Mouse (Mus musculus) embryonic facial prominence, embryonic 14.5 days (tissue): ENCODE data around the gene Rpp40. TPM values are rescaled to one million over a fixed set of nuclear protein-coding genes. Genes with fewer than 3 reads are reported as not detected.

Source experiments
- ATAC-seq: fragments of 200-750 bp; cut with Nextera tagmentation; 2 replicates; pipeline ENCODE4 v1.8.0; 2017; ENCODE audit warnings: low read depth, moderate number of reproducible peaks, moderate TSS enrichment
- DNase-seq: peaks from one replicate; pipeline ENCODE4 v3.0.0-alpha.2; 2015; ENCODE audit warnings: low spot score
- H3K27ac ChIP-seq: fragments of 300-500 bp; sonication (generic); replicated peaks from 2 replicates; pipeline ENCODE4 v1.5.1; 2014; ENCODE audit warnings: low read depth, mild to moderate bottlenecking, low read length, moderate library complexity
- H3K27me3 ChIP-seq: fragments of 300-500 bp; sonication (generic); replicated peaks from 2 replicates; pipeline ENCODE4 v1.6.1; 2014; ENCODE audit warnings: low read length; ENCODE audit not compliant: control insufficient read depth, insufficient read depth
- H3K36me3 ChIP-seq: fragments of 300-500 bp; sonication (generic); 2 replicates; pipeline ENCODE4 v1.6.1; 2014; ENCODE audit warnings: low read length, mixed read lengths; ENCODE audit not compliant: control insufficient read depth, insufficient read depth
- H3K4me1 ChIP-seq: fragments of 300-500 bp; sonication (generic); 2 replicates; pipeline ENCODE4 v1.6.1; 2014; ENCODE audit warnings: antibody characterized with exemption, low read length; ENCODE audit not compliant: control insufficient read depth, insufficient read depth
- H3K4me2 ChIP-seq: fragments of 300-500 bp; sonication (generic); 2 replicates; pipeline ENCODE4 v1.6.1; 2014; ENCODE audit warnings: low read depth, mild to moderate bottlenecking, low read length, moderate library complexity, mixed read lengths
- H3K4me3 ChIP-seq: fragments of 300-500 bp; sonication (generic); 2 replicates; pipeline ENCODE4 v1.5.1; 2014; ENCODE audit warnings: low read depth, mild to moderate bottlenecking, low read length
- H3K9ac ChIP-seq: fragments of 300-500 bp; sonication (generic); 2 replicates; pipeline ENCODE4 v1.6.1; 2014; ENCODE audit warnings: low read depth, mild to moderate bottlenecking, low read length, moderate library complexity, mixed read lengths
- H3K9me3 ChIP-seq: fragments of 300-500 bp; sonication (generic); 2 replicates; pipeline ENCODE4 v1.6.1; 2016; ENCODE audit warnings: low read length; ENCODE audit not compliant: control insufficient read depth
- WGBS: fragments of 180-500 bp; shearing (Covaris S2); extraction: QIAGEN DNeasy Blood & Tissue Kit; methylation state at CpG from one replicate; pipeline ENCODE4 v1.1.7; 2014; 5-methylcytosine and 5-hydroxymethylcytosine counted together
- polyA plus RNA-seq: library from polyadenylated mRNA; unstranded; fragments of >200 nt; fragmentation: Nextera tagmentation; extraction: Ambion mirVana; gene quantifications from 2 replicates; pipeline ENCODE4 v1.2.1, GENCODE M21; 2014

Gene Rpp40
- polyA plus RNA-seq: 18.6 and 20.0 TPM in 2 replicates

DNA sequence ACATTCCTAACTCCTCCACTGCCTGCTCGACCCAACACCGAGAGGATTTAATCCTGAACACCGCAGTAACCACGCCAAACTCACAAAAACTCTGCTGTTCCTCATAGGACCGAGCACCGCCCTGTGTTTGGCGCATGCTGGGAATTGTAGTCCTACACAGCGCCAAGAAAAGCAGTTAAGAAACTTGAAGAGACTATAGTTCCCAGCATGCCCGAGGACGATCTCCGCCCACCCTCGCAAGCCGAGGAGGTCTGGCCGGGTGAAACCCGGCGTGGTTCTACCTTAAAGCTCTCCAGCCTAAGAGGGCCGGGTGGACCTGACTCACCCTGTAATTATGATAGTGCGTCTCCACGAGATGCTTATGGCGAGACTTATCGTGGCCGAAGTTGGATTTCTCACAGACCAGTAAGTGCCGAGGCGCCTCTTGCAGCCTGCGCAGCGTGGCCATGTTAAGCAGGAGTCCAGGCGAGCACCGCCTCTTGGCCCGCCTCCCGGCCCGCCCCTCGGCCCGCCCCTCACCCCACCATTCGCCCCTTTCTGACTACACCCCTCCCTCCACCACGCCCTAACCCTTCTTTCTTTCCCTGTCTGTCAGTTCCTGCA lies at the start of gene Rpp40:
Gene Rpp40 (minus strand): TSS at position 481 of the 603 bp plus-strand sequence.
- H3K4me2 ChIP-seq: peak within 1 kb of the TSS; percentile 64
- H3K4me3 ChIP-seq: peak within 1 kb of the TSS; percentile 62
- WGBS: 1% methylated on average over 31 of the region's 35 CpGs
- no peaks in the 10 kb centered on the region for H3K9me3 ChIP-seq
- peak within 1 kb of the TSS; percentile 59 for H3K9ac ChIP-seq
- ATAC-seq (peak; percentile 100), DNase-seq (peak; percentile 98)
- H3K27ac ChIP-seq: no peak within 1 kb of the TSS
- H3K4me1 ChIP-seq: no peaks in the 10 kb centered on the region
- H3K36me3 ChIP-seq: no peaks in the 10 kb centered on the region
- H3K27me3 ChIP-seq: no peaks in the 10 kb centered on the region

DNA sequence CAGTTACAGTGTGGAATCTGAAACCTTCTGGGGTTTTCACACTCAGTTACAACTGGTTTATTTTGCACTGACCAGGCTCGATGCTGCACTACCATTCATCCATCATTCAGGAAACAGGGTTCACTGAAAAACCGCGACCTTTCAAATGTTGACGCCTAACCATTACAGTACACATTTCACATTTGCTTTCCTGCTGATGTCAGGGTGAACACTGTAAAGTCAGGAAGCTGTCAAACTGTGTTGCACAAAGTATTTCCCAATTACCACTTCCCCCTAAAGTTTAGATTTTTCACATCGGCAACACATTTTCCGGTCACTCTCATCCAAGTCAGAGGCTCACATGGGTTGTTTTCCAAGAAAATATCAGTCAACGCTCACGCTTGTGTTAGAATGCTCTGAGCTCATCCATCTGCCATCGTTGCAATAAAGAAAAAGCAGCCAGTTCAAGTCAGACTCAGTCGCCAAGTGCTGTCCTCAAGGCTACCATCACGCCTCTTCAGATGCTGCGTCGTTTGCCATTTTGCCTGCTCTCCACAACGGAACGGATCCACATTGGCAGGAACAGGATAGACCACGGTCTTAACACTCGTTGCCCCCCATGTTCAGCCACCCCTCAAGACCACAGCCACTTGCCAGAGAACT lies 43.8 kb upstream of the Rpp40 start:
- H3K9ac ChIP-seq: no peak overlapping the region
- no peak for ATAC-seq

DNA sequence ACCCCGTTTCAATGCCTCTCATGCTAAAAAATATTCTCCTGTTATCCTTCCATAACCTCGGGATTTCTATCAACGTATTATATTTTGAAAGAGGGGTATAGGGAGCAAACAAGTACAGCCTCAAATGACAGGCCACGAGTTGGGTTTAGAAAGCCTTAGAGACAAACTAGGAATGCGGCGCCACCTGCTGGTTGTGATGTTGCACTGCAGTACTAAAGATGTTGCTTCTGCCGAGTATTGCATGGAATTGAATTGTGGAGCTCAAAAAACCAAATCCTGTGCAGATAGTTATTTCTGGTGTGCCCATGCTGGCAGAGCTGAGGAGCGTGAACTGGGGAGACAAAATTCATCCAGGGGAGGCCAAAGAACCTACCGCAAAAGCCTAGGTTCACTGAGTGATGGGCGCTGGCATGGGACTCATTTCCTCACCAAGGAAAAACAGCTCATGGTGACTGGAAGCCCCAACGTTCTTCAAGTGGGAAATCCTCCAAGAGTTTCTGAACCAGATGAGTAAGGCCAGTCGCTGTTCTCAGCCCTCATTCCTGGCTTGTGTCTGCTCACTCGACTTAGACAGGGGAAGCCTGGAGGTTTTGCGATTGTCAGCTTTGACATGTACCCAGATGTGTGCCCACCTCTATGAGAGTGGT lies 41.3 kb upstream of the Rpp40 start:
- WGBS: 18% methylated on average over 14 of the region's 14 CpGs
- ATAC-seq (0 out of 2 replicates have a peak, but pooled peaks have one; percentile 30), DNase-seq (peak; percentile 89)
- H3K4me2 ChIP-seq: no peak overlapping the region
- H3K27ac ChIP-seq: no peak overlapping the region
- H3K27me3 ChIP-seq: no peaks in the 10 kb centered on the region
- H3K4me1 ChIP-seq: no peaks in the 10 kb centered on the region
- no peak overlapping the region for H3K4me3 ChIP-seq
- H3K36me3 ChIP-seq: no peaks in the 10 kb centered on the region
- H3K9me3 ChIP-seq: peaks cover 12% of the 10 kb centered on the region; the same call in 1 of the 2 replicates
- H3K9ac ChIP-seq: no peak overlapping the region

More for the DNA sequence above, 43.8 kb upstream of the Rpp40 start:
- Histone ChIP-seq H3K4me3 (no peak overlapping the region), H3K4me2 (no peak overlapping the region), H3K27ac (no peak overlapping the region), H3K36me3 (no peaks in the 10 kb centered on the region), H3K4me1 (no peaks in the 10 kb centered on the region), H3K27me3 (no peaks in the 10 kb centered on the region), H3K9me3 (peaks cover 15% of the 10 kb centered on the region; the same call in 1 of the 2 replicates)
- DNase-seq: peak; percentile 28
- WGBS: 68% methylated on average over 17 of the region's 17 CpGs

DNA sequence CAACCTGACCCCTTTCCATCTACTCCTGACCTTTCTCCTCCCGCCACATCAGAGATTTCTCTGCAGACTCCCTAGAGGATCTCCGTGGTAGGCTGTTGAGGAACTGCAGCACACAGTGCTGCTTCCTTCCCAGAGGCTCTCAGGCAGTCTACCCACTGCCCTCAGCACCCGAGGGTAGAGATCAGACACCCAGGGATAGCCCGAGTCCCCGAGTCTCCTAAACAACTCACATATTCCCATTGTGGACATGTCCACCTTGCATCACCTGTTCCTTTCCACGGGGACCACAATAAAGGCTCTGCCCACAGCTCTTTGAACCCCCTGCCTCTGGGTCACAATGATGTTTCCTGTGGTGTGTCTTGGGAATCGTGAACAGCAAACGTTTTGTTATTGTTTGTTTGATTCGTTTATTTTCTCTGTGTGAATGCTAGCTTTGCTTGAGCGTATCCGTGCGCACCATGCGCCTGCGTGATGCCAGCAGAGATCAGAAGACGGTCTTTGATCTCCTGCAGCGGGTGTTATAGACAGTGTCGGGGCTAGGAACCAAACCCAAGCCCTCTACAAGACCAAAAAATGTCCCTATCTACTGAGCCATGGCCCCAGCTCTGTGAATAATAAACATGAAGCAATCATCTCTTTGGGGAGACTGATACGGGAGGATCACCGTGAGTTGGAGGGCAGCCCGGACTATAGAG lies 40.6 kb upstream of the Rpp40 start:
- Histone ChIP-seq H3K27ac (no peak overlapping the region), H3K4me2 (no peak overlapping the region), H3K4me3 (no peak overlapping the region), H3K9ac (no peak overlapping the region), H3K36me3 (no peaks in the 10 kb centered on the region), H3K4me1 (no peaks in the 10 kb centered on the region), H3K9me3 (0 out of 2 replicates have a peak, but pooled peaks cover 5% of the 10 kb centered on the region), H3K27me3 (no peaks in the 10 kb centered on the region)
- DNase-seq (no peak), ATAC-seq (no peak)
- 68% methylated on average over 20 of the region's 20 CpGs for WGBS

DNA sequence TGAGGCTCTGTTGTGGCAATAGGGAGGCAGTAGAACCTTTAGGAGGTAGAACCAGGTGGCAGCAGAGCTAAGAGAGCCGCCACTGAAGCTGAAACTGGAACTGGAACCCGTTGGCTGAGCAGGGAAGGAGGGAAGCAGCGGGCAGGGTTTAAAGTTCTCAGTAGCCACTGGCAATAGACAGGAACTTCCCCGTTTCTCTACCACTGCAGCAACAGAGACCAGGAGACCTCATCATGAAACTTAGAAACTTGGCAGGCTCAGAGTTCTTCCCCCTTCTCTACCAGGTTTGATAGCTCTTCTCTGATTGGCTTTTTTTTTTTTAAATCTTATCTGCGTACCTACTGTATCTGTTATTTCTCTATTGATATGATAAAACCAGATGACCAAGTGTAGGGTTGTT lies 34.8 kb upstream of the Rpp40 start:
- DNase-seq: no peak
- H3K4me2 ChIP-seq: no peak overlapping the region
- H3K4me1 ChIP-seq: no peaks in the 10 kb centered on the region
- no peak for ATAC-seq
- no peaks in the 10 kb centered on the region for H3K36me3 ChIP-seq
- no peaks in the 10 kb centered on the region for H3K9me3 ChIP-seq
- H3K9ac ChIP-seq: no peak overlapping the region
- H3K27me3 ChIP-seq: no peaks in the 10 kb centered on the region
- H3K4me3 ChIP-seq: no peak overlapping the region
- no peak overlapping the region for H3K27ac ChIP-seq
- WGBS: 84% methylated on average over 5 of the region's 5 CpGs

DNA sequence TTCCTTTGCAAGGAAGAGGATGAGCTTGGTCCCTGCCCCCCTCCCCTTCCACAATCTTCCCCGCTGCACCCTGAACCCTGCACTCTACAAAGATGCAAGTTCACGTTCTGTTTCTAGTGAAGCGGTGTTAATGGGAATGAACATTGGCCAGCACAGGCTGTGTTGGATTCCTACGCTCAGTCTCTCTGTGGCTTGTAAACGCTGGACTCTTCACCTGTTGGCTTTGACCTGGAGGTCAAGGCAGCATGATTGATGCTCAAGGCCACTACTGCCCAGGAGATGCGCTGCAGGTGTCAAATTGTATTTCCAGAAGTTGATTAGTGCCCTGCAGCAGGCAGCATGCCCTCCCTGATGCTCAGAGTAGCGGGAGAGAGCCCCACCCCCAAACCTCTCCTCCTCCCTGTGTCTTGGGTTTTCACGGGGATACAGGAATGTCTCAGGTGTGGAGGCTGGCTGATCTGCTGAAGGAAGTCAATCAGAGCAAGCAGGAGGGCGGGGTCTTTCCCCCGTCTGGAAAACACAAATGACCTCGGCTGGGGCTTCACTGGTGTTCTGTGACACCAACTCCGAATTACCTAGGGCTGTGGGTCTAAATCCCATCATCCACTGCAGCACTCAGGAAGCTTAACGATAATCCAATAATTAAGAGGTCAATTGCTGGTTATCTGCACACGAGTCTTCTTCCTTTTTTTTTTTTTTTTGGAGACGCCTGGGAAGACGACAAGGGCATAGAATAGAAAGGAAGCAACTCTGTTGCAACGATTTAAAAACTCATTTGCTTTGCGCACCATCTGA lies 33.9 kb upstream of the Rpp40 start:
- H3K4me3 ChIP-seq: no peak overlapping the region
- ATAC-seq: no peak
- H3K4me2 ChIP-seq: no peak overlapping the region
- no peak overlapping the region for H3K27ac ChIP-seq
- H3K4me1 ChIP-seq: no peaks in the 10 kb centered on the region
- H3K36me3 ChIP-seq: no peaks in the 10 kb centered on the region
- no peak for DNase-seq
- H3K9me3 ChIP-seq: peaks cover 5% of the 10 kb centered on the region
- WGBS: 59% methylated on average over 18 of the region's 18 CpGs
- H3K27me3 ChIP-seq: no peaks in the 10 kb centered on the region
- no peak overlapping the region for H3K9ac ChIP-seq

DNA sequence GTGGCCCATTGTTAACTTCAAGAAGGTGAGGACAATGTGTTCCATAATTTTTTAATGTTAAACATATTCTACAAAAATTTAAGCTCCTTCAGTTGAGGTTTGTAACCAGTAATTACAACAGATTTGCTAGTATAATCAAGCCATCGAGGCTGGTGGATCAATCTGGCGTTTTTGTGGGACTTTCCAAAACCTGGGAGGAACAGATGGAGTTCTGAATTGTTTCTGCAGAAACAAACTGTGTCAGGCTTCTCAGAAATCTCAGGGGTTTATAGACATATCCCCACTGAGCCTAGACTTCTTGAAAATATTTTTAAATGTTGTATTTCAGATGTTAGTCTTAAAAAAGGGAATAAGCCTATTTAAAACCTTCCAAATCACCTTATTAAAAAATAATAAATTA lies 31.8 kb upstream of the Rpp40 start:
- WGBS: 65% methylated on average over 2 of the region's 2 CpGs
- H3K9ac ChIP-seq: no peak overlapping the region
- no peaks in the 10 kb centered on the region for H3K4me1 ChIP-seq
- no peak overlapping the region for H3K4me2 ChIP-seq
- H3K27ac ChIP-seq: no peak overlapping the region
- no peak overlapping the region for H3K4me3 ChIP-seq
- ATAC-seq (no peak), DNase-seq (no peak)
- H3K36me3 ChIP-seq: no peaks in the 10 kb centered on the region
- H3K9me3 ChIP-seq: peaks cover 18% of the 10 kb centered on the region
- no peaks in the 10 kb centered on the region for H3K27me3 ChIP-seq

DNA sequence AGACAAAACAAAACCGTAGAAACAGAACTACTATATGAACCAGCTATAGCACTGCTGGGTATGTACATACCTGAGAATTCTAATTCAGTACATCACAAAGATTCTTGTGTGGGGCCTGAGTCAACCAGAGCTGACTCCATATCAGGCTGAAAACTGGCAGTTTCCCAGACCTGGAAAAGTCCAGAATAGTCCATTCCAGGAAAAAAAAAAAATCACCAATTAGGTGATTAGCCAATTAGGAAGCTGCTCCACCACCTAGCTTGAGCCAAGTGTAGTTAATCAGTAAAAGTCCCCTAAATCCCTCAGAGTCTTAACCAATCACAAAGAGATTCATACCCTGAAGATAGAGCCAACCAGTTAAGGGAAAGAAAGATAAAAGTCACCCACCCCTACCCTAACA lies 5.3 kb upstream of the Rpp40 start:
- Histone ChIP-seq H3K27ac (no peak overlapping the region), H3K4me1 (no peaks in the 10 kb centered on the region), H3K36me3 (no peaks in the 10 kb centered on the region), H3K4me2 (no peak overlapping the region), H3K9ac (no peak overlapping the region), H3K9me3 (0 out of 2 replicates have a peak, but pooled peaks cover 6% of the 10 kb centered on the region), H3K4me3 (no peak overlapping the region), H3K27me3 (no peaks in the 10 kb centered on the region)
- DNase-seq (no peak), ATAC-seq (no peak)
- WGBS: 87% methylated on average over 1 of the region's 1 CpGs
